Mouse (Mus musculus) embryonic fibroblast, embryonic 13.5 days (primary cell): Measurements from ENCODE around the gene Cyb561. TPM values are rescaled to one million over a fixed set of nuclear protein-coding genes. Genes with fewer than 3 reads are reported as not detected.

Experiments
- H3K27ac ChIP-seq: 2 replicates; pipeline ENCODE4 v1.5.1; 2012; ENCODE audit warnings: low read length, control low read depth, inconsistent platforms; ENCODE audit not compliant: insufficient read depth
- H3K4me1 ChIP-seq: 2 replicates; pipeline ENCODE4 v1.6.1; 2011; ENCODE audit warnings: low read length; ENCODE audit not compliant: control insufficient read depth, insufficient read depth
- H3K4me3 ChIP-seq: 2 replicates; pipeline ENCODE4 v1.5.1; 2011; ENCODE audit warnings: mild to moderate bottlenecking, control low read depth, low read length; ENCODE audit not compliant: insufficient read depth
- CTCF ChIP-seq: IDR thresholded peaks from 2 replicates; pipeline ENCODE4 v1.5.1; 2011; ENCODE audit warnings: mild to moderate bottlenecking, control low read depth, low read length, moderate library complexity, borderline replicate concordance; ENCODE audit not compliant: insufficient read depth
- POLR2A ChIP-seq: IDR thresholded peaks from 2 replicates; pipeline ENCODE4 v1.6.1; 2011; ENCODE audit warnings: low read depth, mild to moderate bottlenecking, control low read depth, low read length, moderate library complexity
- polyA plus RNA-seq: library from polyadenylated mRNA; stranded (reverse); fragments of >200 nt; gene quantifications from 2 replicates; pipeline ENCODE4 v1.2.4, GENCODE M21; 2011; ENCODE audit warnings: low read depth; ENCODE audit not compliant: missing spikeins, insufficient read length

Gene Cyb561
- polyA plus RNA-seq, 1 experiment: 3.4 TPM

- Histone ChIP-seq H3K4me3 (no peak overlapping the region), H3K4me1 (no peaks in the 10 kb centered on the region), H3K27ac (no peak overlapping the region)
- TF ChIP-seq CTCF: no peak
- no peak for TF ChIP-seq POLR2A
Observed at GRCm38 (mm10) chr11:105975636-105976035, 22.5 kb upstream of the Cyb561 start.

DNA sequence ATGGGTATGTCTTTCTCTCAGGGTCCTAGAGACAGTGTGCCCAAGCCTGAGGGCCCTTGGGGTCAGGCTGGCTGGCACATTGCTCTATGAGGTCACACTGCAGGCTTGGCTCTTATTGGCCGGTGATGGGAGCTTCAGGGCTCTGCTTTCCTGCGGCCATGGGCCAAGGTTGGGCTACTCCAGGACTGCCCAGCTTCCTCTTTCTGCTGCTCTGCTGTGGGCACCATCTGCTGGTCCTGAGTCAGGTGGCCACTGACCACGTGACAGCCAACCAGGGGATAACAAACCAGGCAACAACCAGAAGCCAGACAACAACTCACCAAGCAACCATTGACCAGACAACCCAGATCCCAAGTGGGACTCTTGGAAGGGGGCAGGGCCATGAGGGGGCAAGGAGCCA lies 21.9 kb upstream of the Cyb561 start:
- TF ChIP-seq CTCF: no peak
- TF ChIP-seq POLR2A: no peak

GRCm38 (mm10) chr11:105974593-105974992 lies 21.5 kb upstream of the Cyb561 start:
- TF ChIP-seq CTCF (no peak), POLR2A (no peak)
- no peak overlapping the region for H3K4me3 ChIP-seq
- H3K4me1 ChIP-seq: no peaks in the 10 kb centered on the region
- no peak overlapping the region for H3K27ac ChIP-seq

More for the DNA sequence above, 21.9 kb upstream of the Cyb561 start:
- Histone ChIP-seq H3K4me1 (no peaks in the 10 kb centered on the region), H3K4me3 (no peak overlapping the region), H3K27ac (no peak overlapping the region)

DNA sequence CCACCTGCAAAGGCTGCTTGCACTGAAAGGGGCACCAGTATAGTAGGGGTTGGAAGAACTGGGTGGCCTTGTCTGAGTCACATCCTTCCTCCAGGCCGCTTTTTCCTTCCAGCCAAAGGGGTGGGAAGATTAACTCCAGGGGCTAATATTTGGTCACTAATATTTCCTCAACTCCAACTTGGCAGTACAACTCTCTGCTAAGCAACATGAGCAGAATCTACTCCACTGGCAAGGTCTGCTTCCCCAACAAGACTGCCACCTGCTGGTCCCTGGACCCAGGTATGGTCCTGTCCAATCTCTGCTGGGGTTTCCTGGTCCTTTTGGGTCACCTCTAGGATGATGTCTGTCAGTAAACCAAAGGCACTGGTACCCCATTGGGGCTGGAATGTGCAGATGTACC lies 16.4 kb upstream of the Cyb561 start:
- Histone ChIP-seq H3K4me1 (no peaks in the 10 kb centered on the region), H3K4me3 (no peak overlapping the region), H3K27ac (no peak overlapping the region)
- no peak for TF ChIP-seq POLR2A
- peak; percentile 54; the same call in 1 of the 2 replicates for TF ChIP-seq CTCF

- no peak overlapping the region for H3K4me3 ChIP-seq
- H3K4me1 ChIP-seq: no peaks in the 10 kb centered on the region
- H3K27ac ChIP-seq: no peak overlapping the region
- TF ChIP-seq POLR2A (no peak), CTCF (no peak)
Observed at GRCm38 (mm10) chr11:105968948-105969347, 15.8 kb upstream of the Cyb561 start.

DNA sequence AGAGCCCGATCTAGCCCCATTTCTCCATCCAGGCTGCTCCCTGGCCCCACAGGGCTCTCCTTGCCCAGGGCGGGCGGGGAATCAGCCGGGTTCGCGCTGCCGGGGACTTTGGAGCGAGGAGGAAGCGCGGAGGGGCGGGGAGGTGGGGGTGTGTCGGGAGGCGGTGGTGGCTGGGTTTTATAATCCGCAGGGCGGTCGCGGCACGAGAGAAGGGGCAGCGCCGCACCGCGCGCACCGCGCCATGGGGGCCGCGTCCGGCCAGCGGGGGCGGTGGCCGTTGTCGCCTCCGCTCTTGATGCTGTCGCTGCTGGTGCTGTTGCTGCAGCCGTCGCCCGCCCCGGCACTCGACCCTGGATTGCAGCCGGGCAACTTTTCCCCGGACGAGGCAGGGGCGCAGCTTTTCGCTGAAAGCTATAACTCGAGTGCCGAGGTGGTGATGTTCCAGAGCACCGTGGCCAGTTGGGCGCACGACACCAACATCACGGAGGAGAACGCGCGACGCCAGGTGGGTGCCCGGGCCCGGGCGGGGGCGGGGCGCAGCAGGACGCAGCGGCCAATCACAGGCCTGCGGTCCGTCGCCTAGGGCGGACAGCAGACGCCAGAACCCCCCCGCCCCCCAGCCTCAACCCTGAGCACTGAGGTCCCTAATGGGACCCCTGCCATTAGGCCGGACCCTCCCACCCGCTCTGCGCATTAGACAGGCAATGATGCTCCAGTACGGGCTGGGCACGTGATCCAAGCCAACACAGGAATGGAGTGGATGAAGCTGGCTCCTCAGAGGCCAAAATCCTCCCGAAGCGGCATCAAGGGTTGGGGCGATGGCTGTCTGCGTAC lies 14.8 kb upstream of the Cyb561 start, which contains the start of gene Ace:
Ace (plus strand) TSS at position 205 of the 834 bp plus-strand sequence.
- TF ChIP-seq POLR2A (no peak), CTCF (no peak)
- Histone ChIP-seq H3K27ac (no peak within 1 kb of the TSS), H3K4me1 (no peaks in the 10 kb centered on the region)

DNA sequence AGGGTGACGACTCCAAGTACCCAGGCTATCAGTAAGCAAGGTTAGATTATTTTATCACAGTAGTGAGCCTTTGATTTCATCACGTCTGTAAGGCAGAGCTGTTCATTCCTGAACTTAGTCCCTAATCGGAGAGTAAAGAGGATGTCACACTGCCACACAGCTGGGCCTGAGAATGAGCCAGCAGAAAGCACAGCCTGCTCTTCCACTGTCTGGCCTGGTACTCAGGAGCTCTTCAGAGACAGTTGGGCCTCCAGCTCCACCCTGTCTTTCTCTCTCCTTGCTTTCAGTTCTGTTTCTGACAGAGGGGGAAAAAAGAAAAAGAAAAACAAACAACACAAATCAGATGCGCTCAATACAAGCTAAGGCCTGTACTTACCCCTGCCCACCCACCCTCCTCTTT lies 13.2 kb upstream of the Cyb561 start:
- TF ChIP-seq CTCF (no peak), POLR2A (no peak)
- no peak overlapping the region for H3K27ac ChIP-seq
- no peaks in the 10 kb centered on the region for H3K4me1 ChIP-seq
- no peak overlapping the region for H3K4me3 ChIP-seq

More for the DNA sequence above, 14.8 kb upstream of the Cyb561 start, which contains the start of gene Ace:
- H3K4me3 ChIP-seq: peak within 1 kb of the TSS; percentile 28

GRCm38 (mm10) chr11:105964691-105965090 lies 11.6 kb upstream of the Cyb561 start:
- no peak for TF ChIP-seq CTCF
- Histone ChIP-seq H3K4me3 (no peak overlapping the region), H3K27ac (no peak overlapping the region), H3K4me1 (no peaks in the 10 kb centered on the region)

DNA sequence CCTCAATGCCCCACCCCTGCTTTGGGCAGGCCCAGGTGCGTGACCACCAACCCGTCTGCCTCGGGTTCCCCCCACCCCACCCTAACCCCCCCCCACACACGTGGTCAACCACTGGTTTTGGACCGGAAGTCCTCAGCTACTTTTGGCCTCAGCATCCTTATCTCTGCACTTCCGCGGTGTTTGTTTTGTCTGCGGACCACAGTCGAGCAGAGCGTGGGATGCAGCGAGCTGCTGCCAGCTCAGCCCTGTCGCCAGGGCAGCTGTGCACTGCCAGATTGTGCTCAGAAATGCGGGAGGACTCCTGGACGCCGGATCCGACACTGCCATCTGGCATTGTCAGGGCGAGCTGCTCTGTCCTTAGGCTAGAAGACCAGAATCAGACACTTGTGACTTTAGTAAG lies 6.2 kb upstream of the Cyb561 start:
- Histone ChIP-seq H3K27ac (no peak overlapping the region), H3K4me3 (no peak overlapping the region), H3K4me1 (peaks cover 5% of the 10 kb centered on the region; the same call in 1 of the 2 replicates)
- no peak for TF ChIP-seq POLR2A
- TF ChIP-seq CTCF: no peak

GRCm38 (mm10) chr11:105958566-105958965 lies 5.4 kb upstream of the Cyb561 start:
- Histone ChIP-seq H3K4me1 (peaks cover 5% of the 10 kb centered on the region; the same call in 1 of the 2 replicates), H3K27ac (no peak overlapping the region), H3K4me3 (no peak overlapping the region)
- TF ChIP-seq POLR2A (no peak), CTCF (no peak)

- no peak overlapping the region for H3K4me3 ChIP-seq
- H3K27ac ChIP-seq: no peak overlapping the region
- H3K4me1 ChIP-seq: peaks cover 10% of the 10 kb centered on the region
- TF ChIP-seq POLR2A (no peak), CTCF (no peak)
Observed at GRCm38 (mm10) chr11:105957501-105957900, 4.4 kb upstream of the Cyb561 start.
